Mouse (Mus musculus) small intestine, adult 10 weeks (tissue): ENCODE results near the gene Ifi214. TPM values are rescaled to one million over a fixed set of nuclear protein-coding genes. Genes with fewer than 3 reads are reported as not detected.

ENCODE experiments used
- polyA plus RNA-seq: library from polyadenylated mRNA; stranded (reverse); fragments of 350-450 nt; fragmentation: Illumina TruSeq; extraction: RNeasy Lipid Tissue Mini Kit (QIAGEN cat#74804); gene quantifications from one replicate; pipeline ENCODE4 v1.2.3, GENCODE M21; 2014; ENCODE audit warnings: low replicate concordance

Ifi214 gene
- 1.4 TPM for polyA plus RNA-seq

DNA sequence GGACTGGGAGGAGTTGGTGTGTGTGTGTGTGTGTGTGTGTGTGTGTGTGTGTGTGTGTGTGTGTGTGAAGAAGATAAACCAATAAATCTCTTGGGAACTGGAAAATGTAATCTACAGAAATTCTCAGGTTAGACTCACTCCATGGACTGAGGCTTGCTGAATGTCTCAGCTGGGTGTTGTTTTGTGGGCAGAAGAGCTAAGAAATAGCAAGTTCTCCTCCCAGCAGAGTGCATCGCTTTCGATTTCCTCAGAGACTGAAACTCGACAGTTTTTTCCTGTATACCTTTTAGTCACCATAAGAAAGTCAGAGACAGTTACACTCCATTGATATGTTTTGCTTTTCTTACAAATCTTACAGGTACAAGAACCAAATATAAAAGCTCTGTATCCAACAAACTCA lies at the start of gene Ifi214:
Gene Ifi214, minus strand, starts transcription at position 167 of the 400 bp plus-strand sequence.

DNA sequence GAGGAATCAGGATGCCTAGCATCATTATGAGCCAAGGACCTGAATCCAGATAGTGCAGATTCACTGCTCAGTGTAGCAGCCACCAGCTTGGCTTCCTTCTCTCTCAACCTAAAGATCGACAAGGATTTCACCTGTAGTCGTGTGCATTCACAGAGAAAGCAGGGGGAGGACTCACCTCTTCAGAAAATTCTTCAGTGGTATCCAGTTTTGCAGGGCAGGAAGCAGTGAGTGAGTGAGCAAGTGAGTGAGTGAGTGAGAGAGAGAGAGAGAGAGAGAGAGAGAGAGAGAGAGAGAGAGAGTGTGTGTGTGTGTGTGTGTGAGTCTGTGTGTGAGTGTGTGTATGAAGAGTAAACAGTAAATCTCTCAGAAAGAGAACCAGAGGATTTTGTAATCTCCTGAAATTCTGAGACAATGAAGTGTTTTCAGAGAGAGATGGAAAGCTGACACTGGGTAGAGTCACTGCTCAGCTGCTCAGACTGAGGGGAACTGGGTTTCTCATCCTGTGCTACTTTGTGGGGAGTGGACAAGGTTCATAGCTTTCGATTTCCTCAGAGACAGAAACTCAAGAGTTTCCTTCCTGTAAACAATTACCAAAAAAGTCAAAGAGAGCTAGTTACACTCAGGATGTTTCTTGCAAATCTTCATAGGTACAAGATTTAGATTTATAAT lies 44.8 kb downstream of the Ifi214 start, which contains the start of gene Ifi206:
Gene Ifi206, minus strand, starts transcription at position 230 of the 669 bp plus-strand sequence.

Other genes starting within 250 kb of the Ifi214 start
- not detected for gene Ackr1, start 202.2 kb downstream of the Ifi214 start, polyA plus RNA-seq
- gene Aim2, start 185.1 kb downstream of the Ifi214 start, polyA plus RNA-seq, result 12.4 TPM
- gene Cadm3, start 168.3 kb downstream of the Ifi214 start, polyA plus RNA-seq, result 0.78 TPM
- 4.5 TPM for gene Ifi206, start 44.9 kb downstream of the Ifi214 start, polyA plus RNA-seq
- gene Ifi213, start 63.3 kb upstream of the Ifi214 start, polyA plus RNA-seq, result 15.8 TPM
- 16.7 TPM for gene Ifi209, start 95.0 kb upstream of the Ifi214 start, polyA plus RNA-seq
- 2.9 TPM for gene Ifi208, start 137.7 kb upstream of the Ifi214 start, polyA plus RNA-seq
- gene Ifi207, start 205.8 kb upstream of the Ifi214 start, polyA plus RNA-seq, result 11.9 TPM
- gene Ifi204, start 231.0 kb upstream of the Ifi214 start, polyA plus RNA-seq, result 19.2 TPM